ENCODE assay signal across 7 mouse cellular contexts in the genomic region with DNA sequence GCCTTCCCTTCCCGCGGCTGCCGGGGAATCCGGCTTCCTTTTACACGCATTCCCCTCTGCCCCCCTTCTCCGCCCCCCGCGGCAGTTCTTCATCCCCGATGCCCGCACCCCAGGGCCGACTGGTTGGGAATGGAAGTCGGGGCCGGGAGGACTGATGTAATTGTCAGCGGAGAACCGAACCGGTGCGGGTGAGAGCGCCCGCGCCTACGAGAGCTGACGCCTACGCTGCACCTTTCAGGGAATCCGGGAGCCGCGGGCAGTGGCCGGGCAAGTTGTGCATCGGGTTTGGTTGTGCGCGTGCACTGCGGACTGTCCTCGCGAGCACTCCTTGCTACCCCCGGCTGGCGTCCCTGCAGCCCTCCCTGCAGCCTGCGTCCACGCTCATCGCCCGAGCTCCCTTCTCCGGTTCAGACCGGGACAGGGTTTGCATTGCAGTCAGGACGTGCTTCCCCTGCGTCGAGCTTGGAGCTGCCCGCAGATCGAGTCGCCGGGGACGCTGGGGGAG. TPM values are rescaled to one million over a fixed set of nuclear protein-coding genes. Genes with fewer than 3 reads are reported as not detected.
A peak's percentile ranks its signal among the peaks of the same experiment; 100 is the strongest.
DNase-seq lines count a peak whose midpoint lies in the region; ATAC-seq lines count a peak whose summit lies in the region.

No protein-coding gene starts in this region.

- peak overlapping the region; percentile 96 for H3K4me3 ChIP-seq in hindbrain, embryonic 16.5 days (ENCODE audit: low read length)

- no peaks in the 10 kb centered on the region for H3K27me3 ChIP-seq in hindbrain, embryonic 16.5 days (replicated peaks; ENCODE audit: control insufficient read depth, insufficient read depth, low read length)

- 0% methylated on average over 40 of the region's 49 CpGs for WGBS in hindbrain, embryonic 16.5 days

- H3K36me3 ChIP-seq in hindbrain, embryonic 16.5 days (ENCODE audit: control insufficient read depth, insufficient read depth, low read length): no peaks in the 10 kb centered on the region

- peak overlapping the region; percentile 82 for H3K4me2 ChIP-seq in hindbrain, embryonic 16.5 days (ENCODE audit: low read length)

- H3K4me1 ChIP-seq in hindbrain, embryonic 16.5 days (ENCODE audit: control insufficient read depth, insufficient read depth, low read depth, low read length): peaks cover 10% of the 10 kb centered on the region; the same call in 1 of the 2 replicates

- H3K9ac ChIP-seq in hindbrain, embryonic 16.5 days (ENCODE audit: low read depth, low read length): peak overlapping the region; percentile 97

- peak overlapping the region; percentile 95 for H3K27ac ChIP-seq in hindbrain, embryonic 16.5 days (ENCODE audit: low read depth, low read length)

- peak; percentile 69 for ATAC-seq in hindbrain, embryonic 16.5 days

- DNase-seq in adrenal gland, adult 2 months: peak; percentile 82
- DNase-seq in cerebellum, postnatal 4 days (ENCODE audit: low spot score in 2 of 2): peak; percentile 39 to 61
- DNase-seq in gastrocnemius, adult 8-10 months (ENCODE audit: low spot score in 2 of 2): peak; percentile 50 to 72
- peak; percentile 49 for DNase-seq in left cerebral cortex, adult 11 months (ENCODE audit: low spot score)
- peak; percentile 26 for DNase-seq in lung, postnatal 25 days (ENCODE audit: low spot score)
- peak; percentile 73 to 78 for DNase-seq in right cerebral cortex, postnatal 10 days (ENCODE audit: low spot score in 2 of 2)

- H3K9me3 ChIP-seq in hindbrain, embryonic 16.5 days (ENCODE audit: control insufficient read depth, low read length): no peaks in the 10 kb centered on the region

RNA-seq across cellular contexts. Expression of a gene that starts 0.7 kb away (rescaled TPM):
- total RNA-seq in adrenal gland, adult 2 months (2021): 10 to 100 TPM; 25.0 to 30.4 TPM
- polyA plus RNA-seq in adrenal gland, adult 2 months (2012; rRNA removed): 17.3 and 17.7 TPM in 2 replicates
- total RNA-seq in gastrocnemius, adult 8-10 months (2022): 10 to 100 TPM; 41.0 to 54.0 (median 45.9) TPM
- 22.8 and 27.5 TPM in 2 replicates for polyA plus RNA-seq in hindbrain, embryonic 16.5 days (2015; fragmentation: Nextera tagmentation; extraction: Ambion mirVana)

RNA-seq across cellular contexts. Expression of a gene that starts 37.2 kb away (rescaled TPM):
- total RNA-seq in adrenal gland, adult 2 months (2021): 10 to 100 TPM; 41.3 to 58.0 TPM
- 12.5 and 13.5 TPM in 2 replicates for polyA plus RNA-seq in adrenal gland, adult 2 months (2012; rRNA removed)
- total RNA-seq in gastrocnemius, adult 8-10 months (2022): 10 to 100 TPM in 2 of 4 experiments, 1 to 10 TPM in 2; 8.0 to 11.9 (median 10.4) TPM
- polyA plus RNA-seq in hindbrain, embryonic 16.5 days (2015; fragmentation: Nextera tagmentation; extraction: Ambion mirVana): 12.0 and 16.2 TPM in 2 replicates

RNA-seq across cellular contexts. Expression of a gene that starts 46.7 kb away (rescaled TPM):
- total RNA-seq in adrenal gland, adult 2 months (2021): not detected
- not detected in 2 replicates for polyA plus RNA-seq in adrenal gland, adult 2 months (2012; rRNA removed)
- total RNA-seq in gastrocnemius, adult 8-10 months (2022): not detected
- polyA plus RNA-seq in hindbrain, embryonic 16.5 days (2015; fragmentation: Nextera tagmentation; extraction: Ambion mirVana): not detected in 2 replicates

Comparison
In these comparisons a context has a peak if more than half of its experiments do, and no peak if none do; other contexts are left out.
1. Peak in every context shown above with its lines: DNase-seq, ATAC-seq, H3K4me3 ChIP-seq and H3K27ac ChIP-seq.
2. DNase-seq: peak in every context shown above with its lines; median percentile 82 in adrenal gland, adult 2 months; 76 in right cerebral cortex, postnatal 10 days; 61 in gastrocnemius, adult 8-10 months; 50 in cerebellum, postnatal 4 days; 49 in left cerebral cortex, adult 11 months; 26 in lung, postnatal 25 days.